Mouse (Mus musculus) bone marrow, adult 2 months (tissue): ENCODE data around the gene Ppm1l.

Source experiments
- CTCF ChIP-seq: fragments of 200-500 bp; IDR thresholded peaks from 2 replicates; pipeline ENCODE4 v1.5.1; 2011; ENCODE audit warnings: low read length, control low read depth; ENCODE audit not compliant: control insufficient read depth, insufficient read depth
- POLR2A ChIP-seq: fragments of 200-500 bp; IDR thresholded peaks from 2 replicates; pipeline ENCODE4 v1.6.1; 2011; ENCODE audit warnings: low read depth, mild to moderate bottlenecking, control low read depth, low read length, borderline replicate concordance; ENCODE audit not compliant: control insufficient read depth

DNA sequence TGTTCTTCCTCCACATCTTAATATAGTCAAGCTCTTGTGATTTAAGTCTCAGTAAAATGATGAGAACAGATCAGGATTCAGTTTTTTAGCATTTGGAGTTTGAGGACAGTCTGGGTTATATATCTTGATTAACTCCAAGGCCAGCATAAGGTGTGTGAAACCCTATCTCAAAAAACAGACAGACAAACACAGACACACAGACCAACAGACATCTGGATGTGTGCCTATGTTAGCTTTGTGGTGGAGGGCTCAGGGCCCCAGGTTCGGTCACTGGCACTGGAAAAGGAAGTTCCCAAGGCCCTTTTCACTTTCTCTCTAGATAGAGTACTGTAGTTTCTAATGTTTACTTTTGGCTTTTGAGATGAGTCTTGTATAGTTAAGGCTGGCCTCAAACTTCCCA, 23.8 kb downstream of the Ppm1l start:
- TF ChIP-seq POLR2A, result no peak
- no peak for TF ChIP-seq CTCF
